Mouse (Mus musculus): ENCODE measurements around the gene Wdr46.
"Not testable (repeated sequence)": the region's sequence is repeated elsewhere in the genome, so short reads cannot be mapped to it uniquely, and the experiment has no call there.

GRCm38 (mm10) chr17:33998697-33999096, 58.2 kb downstream of the Wdr46 start:
- TF ChIP-seq GATA1 (IDR thresholded peaks at IDR 0.05; ENCODE audit: borderline replicate concordance, low read length); FLI1 (IDR thresholded peaks at IDR 0.05; ENCODE audit: low read length): not testable (repeated sequence)
